Mouse (Mus musculus): ENCODE data around the gene Pitpnb. TPM values are rescaled to one million over a fixed set of nuclear protein-coding genes. Genes with fewer than 3 reads are reported as not detected.

Gene Pitpnb
- total RNA-seq, 2 experiments from 2014 or later = 63.4 to 64.7 TPM

GRCm38 (mm10) chr5:111356811-111357617 is 26.5 kb downstream of the Pitpnb start:
- DNase-seq = no peak

GRCm38 (mm10) chr5:111360546-111360945 is 30.0 kb downstream of the Pitpnb start:
- DNase-seq = peak; percentile 24

- no peak for DNase-seq
Measured at GRCm38 (mm10) chr5:111361058-111361457, 30.5 kb downstream of the Pitpnb start.

- DNase-seq = no peak
Measured at GRCm38 (mm10) chr5:111361846-111362245, 31.3 kb downstream of the Pitpnb start.

GRCm38 (mm10) chr5:111363446-111364062 is 33.0 kb downstream of the Pitpnb start:
- no peak for DNase-seq

- peak; percentile 69 for DNase-seq
Measured at GRCm38 (mm10) chr5:111364533-111364932, 34.0 kb downstream of the Pitpnb start.

- no peak for DNase-seq
Measured at GRCm38 (mm10) chr5:111366140-111366539, 35.6 kb downstream of the Pitpnb start.

GRCm38 (mm10) chr5:111367937-111368517 is 37.5 kb downstream of the Pitpnb start:
- no peak for DNase-seq

GRCm38 (mm10) chr5:111368576-111368975 is 38.0 kb downstream of the Pitpnb start:
- no peak for DNase-seq

- DNase-seq = no peak
Measured at GRCm38 (mm10) chr5:111375616-111376015, 45.1 kb downstream of the Pitpnb start.

GRCm38 (mm10) chr5:111376276-111377020 is 45.9 kb downstream of the Pitpnb start:
- no peak for DNase-seq

- DNase-seq = peak; percentile 35
Measured at GRCm38 (mm10) chr5:111378126-111378993, 47.8 kb downstream of the Pitpnb start.

- no peak for DNase-seq
Measured at GRCm38 (mm10) chr5:111383335-111383734, 52.8 kb downstream of the Pitpnb start.

- peak; percentile 26 for DNase-seq
Measured at GRCm38 (mm10) chr5:111390911-111391310, 60.3 kb downstream of the Pitpnb start.

- no peak for DNase-seq
Measured at GRCm38 (mm10) chr5:111391485-111391884, 60.9 kb downstream of the Pitpnb start.

- DNase-seq = peak; percentile 82
Measured at GRCm38 (mm10) chr5:111393346-111394197, 63.0 kb downstream of the Pitpnb start.

GRCm38 (mm10) chr5:111394198-111395053 is 63.9 kb downstream of the Pitpnb start:
- DNase-seq = no peak

GRCm38 (mm10) chr5:111395771-111396170 is 65.2 kb downstream of the Pitpnb start:
- no peak for DNase-seq

GRCm38 (mm10) chr5:111396199-111396598 is 65.6 kb downstream of the Pitpnb start:
- no peak for DNase-seq

- no peak for DNase-seq
Measured at GRCm38 (mm10) chr5:111398471-111398870, 67.9 kb downstream of the Pitpnb start.

Measured in heart, postnatal 4 days (tissue).